Mouse (Mus musculus): Measurements from ENCODE around the gene Cript. TPM values are rescaled to one million over a fixed set of nuclear protein-coding genes. Genes with fewer than 3 reads are reported as not detected.

The Cript gene
- total RNA-seq, 2 experiments from 2014 or later = 38.8 to 46.8 TPM

DNA sequence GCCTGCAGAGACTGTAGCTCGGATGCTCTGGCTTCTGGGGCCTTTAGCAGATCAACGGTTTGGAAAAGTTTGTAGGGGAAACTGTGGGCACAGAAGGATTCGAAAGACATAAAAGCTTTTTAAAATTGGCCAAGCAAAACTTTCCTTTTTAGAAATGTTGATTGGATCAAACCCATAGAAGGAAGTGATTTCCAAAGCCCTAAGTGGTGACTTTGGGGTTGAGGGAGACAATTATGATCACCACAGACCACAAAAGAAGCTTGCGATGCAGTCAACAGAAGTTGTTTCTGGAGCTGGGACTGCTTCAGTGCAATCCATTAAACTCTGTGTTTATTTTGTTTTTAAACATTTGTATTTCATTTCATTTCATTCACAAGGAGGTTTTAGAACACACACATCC is 57.2 kb downstream of the Cript start:
- no peak for DNase-seq (ENCODE audit: low spot score)
- intact Hi-C loops (cut with DNase I) = no loop called here

DNA sequence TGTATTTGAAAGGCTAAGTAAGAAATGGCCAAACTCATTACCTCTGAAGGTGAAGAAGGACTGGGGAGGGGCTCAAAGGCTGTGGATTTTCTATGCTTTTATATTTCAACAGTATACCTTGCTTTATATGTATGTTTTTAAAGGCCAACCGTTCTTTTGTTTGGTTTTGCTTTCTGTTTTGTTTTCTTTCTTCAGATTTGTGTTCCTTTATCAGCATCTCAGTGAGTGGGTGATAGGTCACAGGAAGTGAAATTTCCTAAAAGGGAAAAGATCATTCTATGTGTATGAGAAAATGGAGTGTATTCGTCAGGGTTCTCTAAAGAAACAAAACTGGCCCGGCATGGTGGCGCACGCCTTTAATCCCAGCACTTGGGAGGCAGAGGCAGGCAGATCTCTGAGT is 58.3 kb downstream of the Cript start:
- no peak for DNase-seq (ENCODE audit: low spot score)
- intact Hi-C loops (cut with DNase I) = no loop called here

Other genes with a start within 250 kb of the Cript start
- not detected for gene Tmem247, start 108.2 kb upstream of the Cript start, total RNA-seq (2021)
- not detected for gene Atp6v1e2, start 77.7 kb upstream of the Cript start, total RNA-seq (2021)
- gene Rhoq, start 62.5 kb upstream of the Cript start, total RNA-seq (2021) = 100 to 1,000 TPM; 140 to 159 TPM
- 1 to 10 TPM; 4.2 to 4.8 TPM for gene Pigf, start 144 bp upstream of the Cript start, total RNA-seq (2021)
- gene Socs5, start 82.1 kb downstream of the Cript start, total RNA-seq (2021) = 10 to 100 TPM; 27.6 to 34.0 TPM
- 10 to 100 TPM; 41.8 to 46.4 TPM for gene Mcfd2, start 240.4 kb downstream of the Cript start, total RNA-seq (2021)